Mouse (Mus musculus) cerebellum, adult 2 months (tissue): ENCODE measurements around the gene Rps6ka4.

Experiments
- CTCF ChIP-seq: fragments of 200-500 bp; IDR thresholded peaks from 2 replicates; pipeline ENCODE4 v1.5.1; 2011; ENCODE audit warnings: low read depth, mild to moderate bottlenecking, control low read depth, low read length, moderate library complexity, borderline replicate concordance; ENCODE audit not compliant: insufficient read depth
- POLR2A ChIP-seq: fragments of 200-500 bp; IDR thresholded peaks from 2 replicates; pipeline ENCODE4 v1.6.1; 2011; ENCODE audit warnings: low read length, control low read depth, borderline replicate concordance; ENCODE audit not compliant: insufficient read depth

DNA sequence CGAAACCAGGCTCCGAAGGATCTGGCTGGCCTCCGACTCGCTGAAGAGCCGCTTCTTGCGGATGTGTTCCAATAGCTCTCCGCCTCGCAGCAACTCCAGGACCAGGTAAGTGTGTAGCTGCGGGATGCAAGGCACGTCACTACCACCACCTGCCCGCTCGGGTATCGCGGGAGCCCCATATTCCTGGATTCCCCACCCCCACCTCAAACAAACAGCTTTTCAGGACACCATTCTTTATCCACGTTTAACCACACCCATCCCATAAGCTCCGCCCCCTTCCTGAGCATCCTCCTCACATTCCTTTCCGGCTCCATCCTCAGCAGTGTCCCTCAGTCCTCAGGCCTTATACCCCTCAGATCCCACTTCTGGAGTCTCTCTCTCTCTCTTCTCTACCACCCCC, 9.1 kb downstream of the Rps6ka4 start:
- no peak for TF ChIP-seq POLR2A
- no peak for TF ChIP-seq CTCF
